Comparison of ENCODE assay signal across 18 mouse cellular contexts in genomic region chr4:118568709-118569108, GRCm38 (mm10). TPM values are rescaled to one million over a fixed set of nuclear protein-coding genes. Genes with fewer than 3 reads are reported as not detected.
DNase-seq lines count a peak whose midpoint lies in the region; ATAC-seq lines count a peak whose summit lies in the region.
"Had no signal": no experiment of that assay in that cellular context is flagged by ENCODE, and none has a peak within 500 bp of the region (broad histone marks: within the 10 kb centered on the region; RNA-seq: fewer than 3 reads in every experiment).

No protein-coding gene starts in this region.

- peaks cover 10% of the 10 kb centered on the region for H3K27me3 ChIP-seq in midbrain, embryonic 10.5 days (ENCODE audit: low read depth, poor library complexity, severe bottlenecking)
- no peaks in the 10 kb centered on the region for H3K27me3 ChIP-seq in midbrain, embryonic 15.5 days (replicated peaks)
- peaks cover 9% of the 10 kb centered on the region for H3K27me3 ChIP-seq in liver, embryonic 11.5 days (replicated peaks; ENCODE audit: control insufficient read depth, insufficient read depth, low read length)
- H3K27me3 ChIP-seq: embryonic facial prominence, embryonic 12.5 days; lung, embryonic 15.5 days had no signal

- H3K4me1 ChIP-seq in midbrain, embryonic 10.5 days = peaks cover 13% of the 10 kb centered on the region
- no peaks in the 10 kb centered on the region for H3K4me1 ChIP-seq in midbrain, embryonic 15.5 days
- peaks cover 4% of the 10 kb centered on the region; the same call in 1 of the 2 replicates for H3K4me1 ChIP-seq in liver, embryonic 11.5 days (replicated peaks; ENCODE audit: control insufficient read depth, insufficient read depth, low read length)
- H3K4me1 ChIP-seq: embryonic facial prominence, embryonic 12.5 days; lung, embryonic 15.5 days had no signal

- DNase-seq in midbrain, embryonic 10.5 days (ENCODE audit: low spot score) = no peak
- DNase-seq in liver, embryonic 11.5 days (ENCODE audit: low spot score) = peak; percentile 42
- DNase-seq in spleen, postnatal 4 days (ENCODE audit: low spot score in 2 of 2) = peak; percentile 71
- DNase-seq in right cerebral cortex, postnatal 4 days = no peak
- no peak for DNase-seq in cerebellum, postnatal 14 days
- DNase-seq: cerebellum, adult 9-10 months; gastrocnemius, postnatal 36 days; kidney, postnatal 10 days; right cerebral cortex, postnatal 14 days had no signal

- 78% methylated on average over 10 of the region's 10 CpGs for WGBS in midbrain, embryonic 10.5 days
- WGBS in midbrain, embryonic 15.5 days = 64% methylated on average over 10 of the region's 10 CpGs
- WGBS in liver, embryonic 11.5 days = 34% methylated on average over 10 of the region's 10 CpGs

- H3K9ac ChIP-seq in midbrain, embryonic 15.5 days = no peak overlapping the region
- 0 out of 2 replicates have a peak overlapping the region, but pooled peaks have one; percentile 5 for H3K9ac ChIP-seq in liver, embryonic 11.5 days (ENCODE audit: low read depth, low read length)
- H3K9ac ChIP-seq: embryonic facial prominence, embryonic 12.5 days; lung, embryonic 15.5 days had no signal

- H3K36me3 ChIP-seq in midbrain, embryonic 10.5 days = no peaks in the 10 kb centered on the region
- no peaks in the 10 kb centered on the region for H3K36me3 ChIP-seq in midbrain, embryonic 15.5 days (replicated peaks)
- H3K36me3 ChIP-seq in liver, embryonic 11.5 days (ENCODE audit: control insufficient read depth, insufficient read depth, low read length) = no peaks in the 10 kb centered on the region
- H3K36me3 ChIP-seq: embryonic facial prominence, embryonic 12.5 days; lung, embryonic 15.5 days had no signal

- no peaks in the 10 kb centered on the region for H3K9me3 ChIP-seq in midbrain, embryonic 10.5 days (replicated peaks)
- no peaks in the 10 kb centered on the region for H3K9me3 ChIP-seq in midbrain, embryonic 15.5 days
- no peaks in the 10 kb centered on the region for H3K9me3 ChIP-seq in liver, embryonic 11.5 days (ENCODE audit: control insufficient read depth, low read length)
- H3K9me3 ChIP-seq: embryonic facial prominence, embryonic 12.5 days; lung, embryonic 15.5 days had no signal

- no peak overlapping the region for H3K4me2 ChIP-seq in midbrain, embryonic 15.5 days
- H3K4me2 ChIP-seq in liver, embryonic 11.5 days = peak overlapping the region; percentile 40
- H3K4me2 ChIP-seq: embryonic facial prominence, embryonic 12.5 days; lung, embryonic 15.5 days had no signal

- ATAC-seq in midbrain, embryonic 15.5 days (replicated peaks) = no peak
- ATAC-seq in erythroid progenitor cell, adult 5-6 weeks (replicated peaks; ENCODE audit: low FRiP score, poor library complexity, severe bottlenecking) = peak; percentile 84
- ATAC-seq in liver, embryonic 11.5 days (replicated peaks; ENCODE audit: low FRiP score) = peak; percentile 92
- ATAC-seq: forebrain, embryonic 16.5 days; hindbrain, embryonic 16.5 days; midbrain, embryonic 16.5 days had no signal

- no peak overlapping the region for H3K4me3 ChIP-seq in midbrain, embryonic 10.5 days
- no peak overlapping the region for H3K4me3 ChIP-seq in midbrain, embryonic 15.5 days
- H3K4me3 ChIP-seq in liver, embryonic 11.5 days (ENCODE audit: low read depth, low read length) = no peak overlapping the region
- H3K4me3 ChIP-seq: embryonic facial prominence, embryonic 12.5 days; lung, embryonic 15.5 days had no signal

- H3K27ac ChIP-seq in midbrain, embryonic 10.5 days (replicated peaks) = 0 out of 2 replicates have a peak overlapping the region, but pooled peaks have one; percentile 9
- no peak overlapping the region for H3K27ac ChIP-seq in midbrain, embryonic 15.5 days
- no peak overlapping the region for H3K27ac ChIP-seq in liver, embryonic 11.5 days (ENCODE audit: low read depth, low read length)
- H3K27ac ChIP-seq: embryonic facial prominence, embryonic 12.5 days; lung, embryonic 15.5 days had no signal

RNA-seq across cellular contexts. Expression of gene Tmem125, which starts 24.9 kb away (rescaled TPM):
- polyA plus RNA-seq in midbrain, embryonic 10.5 days (2016; fragmentation: Nextera tagmentation; extraction: Ambion mirVana) = 0.28 and 0.30 TPM in 2 replicates
- 0.20 and 0.32 TPM in 2 replicates for polyA plus RNA-seq in midbrain, embryonic 15.5 days (2015; fragmentation: Nextera tagmentation; extraction: Ambion mirVana)
- total RNA-seq in erythroid progenitor cell, adult 5-6 weeks (2015; ENCODE audit: low replicate concordance) = not detected in 2 replicates
- total RNA-seq in erythroid progenitor cell, adult 5-6 weeks (2017; ENCODE audit: low replicate concordance) = not detected in 2 replicates
- polyA plus RNA-seq in liver, embryonic 11.5 days (2014; fragmentation: Nextera tagmentation; extraction: Ambion mirVana) = 0.70 and 0.94 TPM in 2 replicates
- total RNA-seq: gastrocnemius, postnatal 36 days had no signal
- polyA plus RNA-seq: forebrain, embryonic 16.5 days; midbrain, embryonic 16.5 days; neural tube, embryonic 14.5 days had no signal

RNA-seq across cellular contexts. Expression of gene 2610528J11Rik, which starts 41.9 kb away (rescaled TPM):
- 0.52 and 0.53 TPM in 2 replicates for polyA plus RNA-seq in midbrain, embryonic 10.5 days (2016; fragmentation: Nextera tagmentation; extraction: Ambion mirVana)
- polyA plus RNA-seq in midbrain, embryonic 15.5 days (2015; fragmentation: Nextera tagmentation; extraction: Ambion mirVana) = 0.18 TPM in 1 of 2 replicates, not detected in the other
- not detected in 2 replicates for total RNA-seq in erythroid progenitor cell, adult 5-6 weeks (2015; ENCODE audit: low replicate concordance)
- not detected in 2 replicates for total RNA-seq in erythroid progenitor cell, adult 5-6 weeks (2017; ENCODE audit: low replicate concordance)
- 4.8 and 6.1 TPM in 2 replicates for polyA plus RNA-seq in liver, embryonic 11.5 days (2014; fragmentation: Nextera tagmentation; extraction: Ambion mirVana)
- total RNA-seq: gastrocnemius, postnatal 36 days; left cerebral cortex, adult 8-10 months had no signal
- polyA plus RNA-seq: forebrain, embryonic 16.5 days; hindbrain, embryonic 16.5 days; midbrain, embryonic 16.5 days; neural tube, embryonic 14.5 days had no signal

RNA-seq across cellular contexts. Expression of gene Cfap57, which starts 51.9 kb away (rescaled TPM):
- polyA plus RNA-seq in midbrain, embryonic 10.5 days (2016; fragmentation: Nextera tagmentation; extraction: Ambion mirVana) = 0.70 and 0.75 TPM in 2 replicates
- 2.1 and 2.3 TPM in 2 replicates for polyA plus RNA-seq in midbrain, embryonic 15.5 days (2015; fragmentation: Nextera tagmentation; extraction: Ambion mirVana)
- not detected in 2 replicates for total RNA-seq in erythroid progenitor cell, adult 5-6 weeks (2015; ENCODE audit: low replicate concordance)
- 0.08 and 0.64 TPM in 2 replicates for total RNA-seq in erythroid progenitor cell, adult 5-6 weeks (2017; ENCODE audit: low replicate concordance)
- 0.82 and 0.86 TPM in 2 replicates for polyA plus RNA-seq in liver, embryonic 11.5 days (2014; fragmentation: Nextera tagmentation; extraction: Ambion mirVana)
- total RNA-seq: gastrocnemius, postnatal 36 days had no signal

RNA-seq across cellular contexts. Expression of gene Ebna1bp2, which starts 51.9 kb away (rescaled TPM):
- 187 and 192 TPM in 2 replicates for polyA plus RNA-seq in midbrain, embryonic 10.5 days (2016; fragmentation: Nextera tagmentation; extraction: Ambion mirVana)
- polyA plus RNA-seq in midbrain, embryonic 15.5 days (2015; fragmentation: Nextera tagmentation; extraction: Ambion mirVana) = 88.3 and 91.6 TPM in 2 replicates
- 12.6 and 19.8 TPM in 2 replicates for total RNA-seq in erythroid progenitor cell, adult 5-6 weeks (2015; ENCODE audit: low replicate concordance)
- 13.7 and 29.0 TPM in 2 replicates for total RNA-seq in erythroid progenitor cell, adult 5-6 weeks (2017; ENCODE audit: low replicate concordance)
- polyA plus RNA-seq in liver, embryonic 11.5 days (2014; fragmentation: Nextera tagmentation; extraction: Ambion mirVana) = 239 and 247 TPM in 2 replicates

Comparison
In these comparisons a context has a peak if more than half of its experiments do, and no peak if none do; other contexts are left out.
1. DNase-seq: peak in liver, embryonic 11.5 days (single experiment) and spleen, postnatal 4 days (2 of 2); none in midbrain, embryonic 10.5 days (single experiment), right cerebral cortex, postnatal 4 days (single experiment) and cerebellum, postnatal 14 days (0 of 2).